Mouse (Mus musculus): ENCODE results near the gene Epha3.

Epha3 gene

GRCm38 (mm10) chr16:63863913-63864330 is at the start of gene Epha3:
Gene Epha3 (minus strand): TSS chr16:63864175.
- DNase-seq (ENCODE audit: low read depth), result no peak

- DNase-seq (ENCODE audit: low read depth), result no peak
Observed at GRCm38 (mm10) chr16:63903425-63903824, 39.5 kb upstream of the Epha3 start.

GRCm38 (mm10) chr16:63881190-63881589 is 17.2 kb upstream of the Epha3 start:
- no peak for DNase-seq (ENCODE audit: low read depth)

- DNase-seq (ENCODE audit: low read depth), result peak; percentile 36
Observed at GRCm38 (mm10) chr16:63872313-63872712, 8.3 kb upstream of the Epha3 start.

- no peak for DNase-seq (ENCODE audit: low read depth)
Observed at GRCm38 (mm10) chr16:63864463-63864976, 545 bp upstream of the Epha3 start.

GRCm38 (mm10) chr16:63863181-63863580 is 794 bp downstream of the Epha3 start:
- no peak for DNase-seq (ENCODE audit: low read depth)

- DNase-seq (ENCODE audit: low read depth), result no peak
Observed at GRCm38 (mm10) chr16:63857561-63857960, 6.4 kb downstream of the Epha3 start.

- no peak for DNase-seq (ENCODE audit: low read depth)
Observed at GRCm38 (mm10) chr16:63856658-63857552, 7.1 kb downstream of the Epha3 start.

- DNase-seq (ENCODE audit: low read depth), result no peak
Observed at GRCm38 (mm10) chr16:63850297-63850696, 13.7 kb downstream of the Epha3 start.

GRCm38 (mm10) chr16:63842911-63843310 is 21.1 kb downstream of the Epha3 start:
- DNase-seq (ENCODE audit: low read depth), result no peak

- DNase-seq (ENCODE audit: low read depth), result no peak
Observed at GRCm38 (mm10) chr16:63837466-63837865, 26.5 kb downstream of the Epha3 start.

GRCm38 (mm10) chr16:63821164-63821563 is 42.8 kb downstream of the Epha3 start:
- DNase-seq (ENCODE audit: low read depth), result no peak

- DNase-seq (ENCODE audit: low read depth), result no peak
Observed at GRCm38 (mm10) chr16:63817606-63818005, 46.4 kb downstream of the Epha3 start.

GRCm38 (mm10) chr16:63816672-63817071 is 47.3 kb downstream of the Epha3 start:
- no peak for DNase-seq (ENCODE audit: low read depth)

GRCm38 (mm10) chr16:63809871-63810270 is 54.1 kb downstream of the Epha3 start:
- no peak for DNase-seq (ENCODE audit: low read depth)

GRCm38 (mm10) chr16:63808991-63809390 is 55.0 kb downstream of the Epha3 start:
- DNase-seq (ENCODE audit: low read depth), result no peak

- DNase-seq (ENCODE audit: low read depth), result no peak
Observed at GRCm38 (mm10) chr16:63806437-63807129, 57.4 kb downstream of the Epha3 start.

- no peak for DNase-seq (ENCODE audit: low read depth)
Observed at GRCm38 (mm10) chr16:63806025-63806424, 58.0 kb downstream of the Epha3 start.

- DNase-seq (ENCODE audit: low read depth), result no peak
Observed at GRCm38 (mm10) chr16:63801436-63801835, 62.5 kb downstream of the Epha3 start.

GRCm38 (mm10) chr16:63798341-63798740 is 65.6 kb downstream of the Epha3 start:
- no peak for DNase-seq (ENCODE audit: low read depth)

- DNase-seq (ENCODE audit: low read depth), result no peak
Observed at GRCm38 (mm10) chr16:63794292-63794691, 69.7 kb downstream of the Epha3 start.

- DNase-seq (ENCODE audit: low read depth), result no peak
Observed at GRCm38 (mm10) chr16:63793805-63794204, 70.2 kb downstream of the Epha3 start.

- no peak for DNase-seq (ENCODE audit: low read depth)
Observed at GRCm38 (mm10) chr16:63792084-63792483, 71.9 kb downstream of the Epha3 start.
